Mouse (Mus musculus) ZHBTc4 (cell line): ENCODE data around the gene Sgms1.

ENCODE experiments used
- DNase-seq: peaks from one replicate; pipeline ENCODE4 v3.0.0-alpha.2; 2011; ENCODE audit warnings: low read depth, low spot score

Gene Sgms1

GRCm38 (mm10) chr19:32389001-32389871, at the start of gene Sgms1:
Sgms1 (minus strand) TSS chr19:32389714.
- DNase-seq = peak; percentile 96

DNA sequence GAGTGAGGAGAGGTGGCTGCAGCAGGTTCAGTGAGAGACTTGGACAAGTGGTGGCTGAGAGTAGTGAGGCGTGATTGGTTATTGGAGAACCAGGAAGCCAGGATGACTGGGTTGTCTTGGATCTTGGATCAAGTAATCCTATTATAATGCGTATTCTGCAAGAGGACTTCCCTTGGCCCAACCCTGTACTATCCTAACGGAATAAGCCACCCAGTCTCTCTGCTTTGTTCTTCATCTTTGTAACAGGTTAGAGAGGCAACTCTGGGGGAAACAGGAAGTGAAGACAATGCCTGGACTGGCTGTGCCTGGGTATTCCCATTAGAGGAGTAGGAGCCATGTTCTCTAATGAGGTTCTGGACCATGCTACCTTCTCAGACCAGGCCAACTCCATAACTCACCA, 36.3 kb upstream of the Sgms1 start:
- peak; percentile 54 for DNase-seq

- DNase-seq = no peak
These were observed 35.2 kb upstream of the Sgms1 start for GRCm38 (mm10) chr19:32424706-32425105.

- no peak for DNase-seq
These were observed 29.6 kb upstream of the Sgms1 start for GRCm38 (mm10) chr19:32419069-32419468.

DNA sequence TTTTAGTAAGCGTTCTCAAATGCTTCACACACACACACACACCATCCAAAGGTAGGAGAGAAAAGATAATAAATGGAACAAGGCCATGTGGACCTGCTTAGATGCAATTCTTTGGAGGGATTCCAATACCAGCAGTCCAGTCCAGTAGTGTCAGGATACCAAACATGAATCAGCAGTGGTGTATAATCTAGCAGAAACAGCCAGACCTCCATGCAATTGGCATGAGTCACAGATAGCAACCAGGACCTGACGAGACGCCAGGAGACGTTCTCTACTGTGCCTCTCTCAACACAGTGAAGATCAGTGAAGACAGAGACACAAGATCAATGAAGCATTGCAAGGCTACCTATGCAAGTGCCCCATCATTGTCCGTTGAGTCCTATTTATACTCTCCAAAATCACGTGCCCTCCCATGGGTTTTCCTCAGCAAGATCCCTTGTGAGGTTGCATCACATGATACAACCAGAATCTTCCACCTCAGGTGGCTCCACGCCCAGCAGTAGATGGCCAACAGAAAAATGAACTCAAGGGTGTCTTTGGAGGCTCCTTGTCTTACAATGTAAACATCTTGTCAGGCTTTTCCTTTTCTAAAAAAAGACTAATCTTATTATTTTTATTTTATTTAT, 27.3 kb upstream of the Sgms1 start:
- no peak for DNase-seq

DNA sequence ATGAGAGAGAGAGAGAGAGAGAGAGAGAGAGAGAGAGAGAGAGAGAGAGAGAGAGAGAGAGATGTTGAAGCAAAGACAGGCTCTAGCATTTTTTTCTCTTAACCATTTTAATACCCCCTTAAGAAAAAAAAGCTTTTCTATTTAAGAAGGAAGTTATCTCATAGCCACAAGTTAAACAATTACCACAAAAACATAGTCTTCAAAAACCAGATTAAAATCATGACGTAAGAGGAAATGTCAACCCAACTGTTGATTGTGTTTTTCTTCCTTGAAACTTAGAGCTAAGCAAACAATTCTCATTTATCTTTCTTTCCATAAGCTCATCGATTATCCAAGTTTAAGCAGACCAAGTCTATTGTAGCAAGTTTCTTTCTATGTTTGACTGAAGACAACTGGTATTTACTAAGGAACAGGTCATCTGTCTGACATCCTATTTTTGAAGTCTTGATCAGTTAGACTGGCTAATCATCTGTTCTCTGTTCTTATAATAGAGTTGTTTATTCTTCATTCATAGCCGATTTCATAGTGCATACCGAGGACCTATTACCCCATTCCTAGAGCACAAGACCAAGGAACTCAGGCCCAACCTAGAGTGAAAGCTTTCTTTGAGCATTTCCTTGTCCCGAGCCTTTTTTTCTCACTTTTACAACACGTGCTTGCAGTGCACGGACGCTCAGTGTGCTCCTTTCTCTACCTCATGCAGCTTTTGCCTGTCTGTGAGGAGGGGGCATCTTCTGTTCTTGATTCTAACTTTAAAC, 20.3 kb upstream of the Sgms1 start:
- DNase-seq = no peak

DNA sequence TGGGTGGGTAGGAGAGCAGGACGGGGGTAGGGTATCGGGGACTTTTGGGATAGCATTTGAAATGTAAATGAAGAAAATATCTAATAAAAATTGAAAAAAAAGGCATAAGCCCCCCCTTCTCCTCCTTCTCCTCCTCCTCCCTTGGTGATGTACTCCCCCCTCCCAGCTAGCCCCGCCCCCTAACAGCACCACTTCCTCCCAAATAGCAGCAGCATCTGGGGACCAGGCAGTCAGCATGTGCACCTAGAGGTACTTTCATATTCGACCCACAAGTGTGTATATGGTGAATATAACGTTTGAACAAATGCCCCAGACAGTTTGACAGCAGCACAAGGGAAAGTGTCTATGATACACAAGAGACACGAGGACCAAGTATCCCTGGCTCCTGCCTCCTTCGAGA, 17.2 kb upstream of the Sgms1 start:
- DNase-seq = no peak

- DNase-seq = no peak
These were observed 14.9 kb upstream of the Sgms1 start for GRCm38 (mm10) chr19:32404386-32404785.

- DNase-seq = no peak
These were observed 14.3 kb upstream of the Sgms1 start for GRCm38 (mm10) chr19:32403834-32404233.

DNA sequence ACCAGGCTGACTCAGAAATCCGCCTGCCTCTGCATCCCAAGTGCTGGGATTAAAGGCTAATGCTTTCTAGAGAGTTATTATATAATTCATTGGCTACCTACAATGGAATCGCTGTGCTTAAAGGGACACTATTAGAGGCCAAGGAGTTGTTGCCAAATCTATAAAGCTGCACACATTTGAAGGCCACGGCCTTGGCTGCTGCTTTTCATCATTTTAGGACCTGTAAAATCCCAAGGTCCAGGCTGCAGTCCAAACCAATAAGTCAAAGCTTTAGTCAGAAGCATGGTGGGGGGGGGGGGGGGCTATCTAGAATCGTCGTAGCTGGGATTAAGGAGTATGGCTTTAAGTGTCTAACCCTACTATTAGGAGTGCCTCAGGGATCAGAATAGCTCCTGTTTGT, 9.0 kb upstream of the Sgms1 start:
- DNase-seq = no peak

DNA sequence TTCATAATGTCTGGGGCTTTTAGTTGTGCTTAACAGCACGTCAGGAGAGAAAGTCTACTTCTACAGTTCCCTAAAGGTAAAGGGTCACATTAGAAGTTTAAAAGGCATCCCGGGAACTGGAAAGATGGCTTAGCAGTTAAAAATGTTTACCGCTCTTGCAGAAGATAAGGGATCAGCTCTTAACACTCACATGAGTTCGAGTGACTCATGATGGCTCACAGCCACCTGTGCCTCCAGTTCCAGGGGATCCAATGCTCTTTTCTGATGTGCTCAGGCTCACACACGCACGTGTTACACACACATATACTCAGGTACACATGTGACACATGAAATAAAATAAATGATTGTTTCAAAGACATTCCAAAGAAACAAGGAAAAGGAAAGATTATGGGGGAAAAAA, 6.8 kb upstream of the Sgms1 start:
- no peak for DNase-seq

- peak; percentile 21 for DNase-seq
These were observed 5.3 kb upstream of the Sgms1 start for GRCm38 (mm10) chr19:32394825-32395224.

- peak; percentile 39 for DNase-seq
These were observed 4.4 kb upstream of the Sgms1 start for GRCm38 (mm10) chr19:32393758-32394450.

DNA sequence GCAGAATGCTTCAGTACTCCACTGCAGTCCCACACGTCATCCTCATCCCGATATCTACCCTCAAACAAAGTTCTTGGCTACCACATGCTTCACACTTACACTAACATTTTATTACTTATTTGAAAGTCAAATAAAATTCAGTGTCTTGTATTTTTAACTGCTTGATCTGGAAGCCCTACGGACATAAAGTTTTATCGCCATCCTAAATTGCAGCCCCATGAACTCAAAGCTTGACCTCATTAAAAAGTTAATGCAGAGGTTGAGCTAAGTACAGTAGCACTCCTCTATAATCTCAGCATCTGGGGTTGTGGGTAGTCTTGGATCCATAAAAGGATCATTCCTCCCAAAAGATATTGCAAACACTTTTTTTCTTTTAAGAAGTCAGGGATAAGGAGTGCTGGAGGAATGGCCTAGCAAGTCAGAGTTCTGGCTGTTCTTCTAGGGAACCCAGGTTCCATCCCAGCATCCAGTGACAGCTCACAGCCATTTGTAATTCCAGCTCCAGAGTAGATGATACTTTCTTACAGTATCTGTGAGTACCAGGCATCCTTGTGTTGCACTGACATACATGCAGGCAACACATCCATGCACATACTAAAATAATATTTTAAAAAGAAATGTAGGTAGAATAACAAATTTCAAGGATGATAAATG, 3.7 kb upstream of the Sgms1 start:
- no peak for DNase-seq

- DNase-seq = no peak
These were observed 1.9 kb upstream of the Sgms1 start for GRCm38 (mm10) chr19:32391441-32391840.

- peak; percentile 13 for DNase-seq
These were observed 602 bp upstream of the Sgms1 start for GRCm38 (mm10) chr19:32390116-32390515.

DNA sequence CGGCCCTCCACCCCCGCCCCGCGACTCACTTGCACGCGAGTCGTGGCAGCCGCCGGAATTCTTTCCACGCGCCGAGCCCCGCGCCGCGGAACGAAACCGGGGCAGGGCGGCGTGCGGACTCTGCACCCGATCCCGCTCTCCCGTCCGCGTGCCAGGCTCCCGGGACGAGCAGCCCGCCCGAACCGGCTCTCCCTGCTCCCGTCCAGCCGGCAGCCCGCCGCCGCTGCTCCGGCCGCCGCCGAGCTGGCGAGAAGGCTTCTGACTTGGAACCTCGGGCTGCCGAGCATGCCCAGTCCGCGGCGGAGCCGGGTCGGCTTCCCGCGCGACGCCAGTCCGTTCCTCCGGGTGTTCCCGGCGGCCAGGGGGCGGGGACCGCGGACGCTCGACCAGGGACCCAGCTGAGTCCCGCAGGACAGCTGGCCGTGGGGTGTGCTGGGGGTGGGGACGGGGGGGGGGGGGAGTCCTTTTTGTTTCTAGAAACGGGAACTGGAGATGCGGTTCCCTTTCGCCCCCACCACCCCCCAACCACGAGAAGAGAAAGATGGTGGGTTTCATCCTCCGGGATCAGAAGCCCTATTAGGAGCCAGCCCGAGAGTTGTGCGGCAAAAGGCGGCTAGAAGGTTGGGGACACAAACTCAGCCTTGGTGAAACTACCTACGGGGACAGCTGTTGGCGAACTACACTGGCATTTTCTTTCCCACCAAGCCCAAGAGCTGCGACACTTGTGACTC, 1.2 kb downstream of the Sgms1 start:
- DNase-seq = peak; percentile 95

- DNase-seq = peak; percentile 53
These were observed 1.9 kb downstream of the Sgms1 start for GRCm38 (mm10) chr19:32387403-32388190.

GRCm38 (mm10) chr19:32386556-32387402, 2.7 kb downstream of the Sgms1 start:
- DNase-seq = no peak
